In genomic region chr13:44207400-44208005, GRCm38 (mm10) we compare ENCODE assay signal across 18 mouse cellular contexts.
DNase-seq lines count a peak whose midpoint lies in the region; ATAC-seq and TF ChIP-seq lines count a peak whose summit lies in the region.
"Had no signal": no experiment of that assay in that cellular context is flagged by ENCODE, and none has a peak within 500 bp of the region (broad histone marks: within the 10 kb centered on the region; RNA-seq: fewer than 3 reads in every experiment).

No protein-coding gene starts in this region.

- H3K4me1 ChIP-seq in heart, adult 2 months (ENCODE audit: control insufficient read depth, insufficient read depth, low read length) = no peaks in the 10 kb centered on the region
- H3K4me1 ChIP-seq in limb, embryonic 10.5 days = peaks cover 38% of the 10 kb centered on the region
- peaks cover 30% of the 10 kb centered on the region for H3K4me1 ChIP-seq in midbrain, embryonic 13.5 days (replicated peaks)

- DNase-seq in heart, adult 2 months = no peak
- DNase-seq in heart, postnatal 4 days = no peak
- peak; percentile 39 for DNase-seq in R1 (ENCODE audit: low read depth, low spot score)
- no peak for DNase-seq in limb, embryonic 10.5 days (ENCODE audit: low spot score)
- DNase-seq in lung, postnatal 36 days = peak; percentile 16
- DNase-seq in ovary, postnatal 36 days (ENCODE audit: low spot score) = no peak
- DNase-seq: adrenal gland, postnatal 10 days; cerebellum, adult 18-20 months; cerebellum, postnatal 14 days; gastrocnemius, postnatal 25 days; kidney, postnatal 36 days; liver, embryonic 13.5 days had no signal

- no peaks in the 10 kb centered on the region for H3K27me3 ChIP-seq in heart, adult 2 months (ENCODE audit: control insufficient read depth, insufficient read depth, low read length)
- peaks cover 20% of the 10 kb centered on the region; the same call in 1 of the 2 replicates for H3K27me3 ChIP-seq in limb, embryonic 10.5 days (ENCODE audit: low read depth, poor library complexity, severe bottlenecking)
- peaks cover 61% of the 10 kb centered on the region for H3K27me3 ChIP-seq in midbrain, embryonic 13.5 days
- H3K27me3 ChIP-seq: intestine, embryonic 15.5 days had no signal

- TF ChIP-seq POLR2A in heart, adult 2 months (IDR thresholded peaks at IDR 0.05; ENCODE audit: insufficient read depth, low read depth, low read length) = no peak

- intact Hi-C loops in heart, adult 2 months (cut with DNase I) = no loop called here

- WGBS in heart, adult 2 months = 74% methylated on average over 11 of the region's 11 CpGs
- WGBS in limb, embryonic 10.5 days = 66% methylated on average over 11 of the region's 11 CpGs
- WGBS in midbrain, embryonic 13.5 days = 57% methylated on average over 11 of the region's 11 CpGs

- peak; percentile 16; the same call in 1 of the 2 replicates for TF ChIP-seq CTCF in heart, adult 2 months (IDR thresholded peaks at IDR 0.05)

- H3K27ac ChIP-seq in heart, adult 2 months = no peak overlapping the region
- 0 out of 2 replicates have a peak overlapping the region, but pooled peaks have one; percentile 46 for H3K27ac ChIP-seq in limb, embryonic 10.5 days
- no peak overlapping the region for H3K27ac ChIP-seq in midbrain, embryonic 13.5 days
- H3K27ac ChIP-seq: embryonic facial prominence, embryonic 13.5 days; hindbrain, embryonic 10.5 days; intestine, embryonic 15.5 days; liver, embryonic 13.5 days had no signal

- H3K9me3 ChIP-seq in limb, embryonic 10.5 days (replicated peaks) = no peaks in the 10 kb centered on the region
- no peaks in the 10 kb centered on the region for H3K9me3 ChIP-seq in midbrain, embryonic 13.5 days
- H3K9me3 ChIP-seq: embryonic facial prominence, embryonic 13.5 days; hindbrain, embryonic 10.5 days; intestine, embryonic 15.5 days; liver, embryonic 13.5 days had no signal

- no peaks in the 10 kb centered on the region for H3K36me3 ChIP-seq in heart, adult 2 months (ENCODE audit: control insufficient read depth, insufficient read depth, low read length)
- no peaks in the 10 kb centered on the region for H3K36me3 ChIP-seq in limb, embryonic 10.5 days
- no peaks in the 10 kb centered on the region for H3K36me3 ChIP-seq in midbrain, embryonic 13.5 days
- H3K36me3 ChIP-seq: embryonic facial prominence, embryonic 13.5 days; hindbrain, embryonic 10.5 days; intestine, embryonic 15.5 days; liver, embryonic 13.5 days had no signal

- H3K4me2 ChIP-seq in midbrain, embryonic 13.5 days (replicated peaks) = no peak overlapping the region
- H3K4me2 ChIP-seq: embryonic facial prominence, embryonic 13.5 days; intestine, embryonic 15.5 days; liver, embryonic 13.5 days had no signal

- ATAC-seq in midbrain, embryonic 13.5 days = no peak
- ATAC-seq: forebrain, embryonic 16.5 days; hindbrain, embryonic 16.5 days; intestine, embryonic 15.5 days had no signal

- no peak overlapping the region for H3K9ac ChIP-seq in heart, adult 2 months (ENCODE audit: low read depth, low read length)
- H3K9ac ChIP-seq in midbrain, embryonic 13.5 days (replicated peaks) = no peak overlapping the region
- H3K9ac ChIP-seq: embryonic facial prominence, embryonic 13.5 days; intestine, embryonic 15.5 days; liver, embryonic 13.5 days had no signal

- no peak overlapping the region for H3K4me3 ChIP-seq in heart, adult 2 months
- no peak overlapping the region for H3K4me3 ChIP-seq in limb, embryonic 10.5 days
- H3K4me3 ChIP-seq in midbrain, embryonic 13.5 days (replicated peaks) = no peak overlapping the region
- H3K4me3 ChIP-seq: embryonic facial prominence, embryonic 13.5 days; hindbrain, embryonic 10.5 days; intestine, embryonic 15.5 days; liver, embryonic 13.5 days had no signal

- no peaks in the 10 kb centered on the region for H3K79me2 ChIP-seq in heart, adult 2 months (replicated peaks; ENCODE audit: control insufficient read depth, insufficient read depth, low read length)

- TF ChIP-seq EP300 in heart, adult 2 months (IDR thresholded peaks at IDR 0.05; ENCODE audit: insufficient read depth, low read depth, low read length) = no peak

Comparison
In these comparisons a context has a peak if more than half of its experiments do, and no peak if none do; other contexts are left out.
1. DNase-seq: peak in R1 (single experiment) and lung, postnatal 36 days (single experiment); none in heart, adult 2 months (0 of 2), heart, postnatal 4 days (single experiment), limb, embryonic 10.5 days (single experiment) and ovary, postnatal 36 days (single experiment).